Mouse (Mus musculus) layer of hippocampus, adult 9-11 months (tissue): ENCODE data around the gene Trappc6b.

ENCODE experiments used
- DNase-seq: peaks from one replicate; pipeline ENCODE4 v3.0.0; 2022

Trappc6b gene

DNA sequence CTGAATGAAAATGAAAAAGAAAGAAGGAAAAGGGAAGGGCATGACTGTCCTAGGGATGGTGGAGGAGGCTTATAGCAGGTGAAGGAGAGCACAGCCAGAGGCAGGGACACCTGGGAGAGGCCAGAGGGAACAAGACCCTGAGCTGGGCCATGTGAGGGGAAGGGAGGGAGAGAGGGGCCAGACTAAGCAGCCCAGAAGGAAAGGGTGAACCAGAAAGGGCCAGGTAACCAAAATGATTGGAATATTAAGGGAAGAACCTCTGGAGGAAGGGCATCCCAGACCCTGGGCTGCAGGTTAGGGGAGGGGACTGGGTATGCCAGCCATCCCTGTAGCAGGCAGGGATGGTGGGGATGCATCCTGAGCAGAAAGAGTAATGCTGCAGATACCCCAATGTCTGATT, 7.3 kb downstream of the Trappc6b start:
- DNase-seq, result no peak

- DNase-seq, result no peak
Measured at GRCm38 (mm10) chr12:59053166-59053565, 8.1 kb downstream of the Trappc6b start.

DNA sequence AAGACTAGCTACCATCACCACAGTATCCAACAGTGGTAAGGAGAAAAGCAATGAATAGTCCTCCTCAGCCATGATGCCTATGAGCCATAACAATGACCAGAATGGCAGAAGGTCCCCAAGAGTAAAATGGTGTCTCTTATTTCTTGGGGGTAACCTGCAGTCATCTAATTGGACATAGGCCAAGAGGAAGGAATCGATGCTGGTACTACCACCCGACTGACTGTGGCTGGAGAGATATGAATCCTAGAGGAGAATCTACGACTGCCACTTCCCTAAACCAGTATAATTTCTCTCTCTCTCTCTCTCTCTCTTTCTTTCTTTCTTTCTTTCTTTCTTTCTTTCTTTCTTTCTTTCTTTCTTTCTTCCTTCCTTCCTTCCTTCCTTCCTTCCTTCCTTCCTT, 8.8 kb downstream of the Trappc6b start:
- DNase-seq, result no peak

DNA sequence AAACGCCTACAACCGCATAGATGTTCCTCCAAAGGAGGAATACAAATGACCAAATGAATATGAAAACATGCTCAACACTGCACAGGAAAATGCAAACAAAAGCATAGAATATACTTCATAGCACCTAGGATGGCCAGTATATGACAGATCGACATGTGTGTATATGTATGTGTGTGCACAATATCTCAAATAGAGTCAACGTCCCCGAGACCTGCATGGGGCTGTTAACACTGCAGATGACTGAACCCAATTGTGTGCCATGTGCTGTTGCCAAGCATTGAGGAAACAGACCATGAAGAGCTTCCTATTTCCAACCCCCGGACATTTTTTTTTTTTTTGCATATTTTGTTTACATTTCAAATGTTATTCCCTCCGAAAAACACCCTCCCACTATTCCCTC, 20.4 kb downstream of the Trappc6b start:
- DNase-seq, result no peak

- DNase-seq, result no peak
Measured at GRCm38 (mm10) chr12:59039971-59040844, 21.1 kb downstream of the Trappc6b start.

DNA sequence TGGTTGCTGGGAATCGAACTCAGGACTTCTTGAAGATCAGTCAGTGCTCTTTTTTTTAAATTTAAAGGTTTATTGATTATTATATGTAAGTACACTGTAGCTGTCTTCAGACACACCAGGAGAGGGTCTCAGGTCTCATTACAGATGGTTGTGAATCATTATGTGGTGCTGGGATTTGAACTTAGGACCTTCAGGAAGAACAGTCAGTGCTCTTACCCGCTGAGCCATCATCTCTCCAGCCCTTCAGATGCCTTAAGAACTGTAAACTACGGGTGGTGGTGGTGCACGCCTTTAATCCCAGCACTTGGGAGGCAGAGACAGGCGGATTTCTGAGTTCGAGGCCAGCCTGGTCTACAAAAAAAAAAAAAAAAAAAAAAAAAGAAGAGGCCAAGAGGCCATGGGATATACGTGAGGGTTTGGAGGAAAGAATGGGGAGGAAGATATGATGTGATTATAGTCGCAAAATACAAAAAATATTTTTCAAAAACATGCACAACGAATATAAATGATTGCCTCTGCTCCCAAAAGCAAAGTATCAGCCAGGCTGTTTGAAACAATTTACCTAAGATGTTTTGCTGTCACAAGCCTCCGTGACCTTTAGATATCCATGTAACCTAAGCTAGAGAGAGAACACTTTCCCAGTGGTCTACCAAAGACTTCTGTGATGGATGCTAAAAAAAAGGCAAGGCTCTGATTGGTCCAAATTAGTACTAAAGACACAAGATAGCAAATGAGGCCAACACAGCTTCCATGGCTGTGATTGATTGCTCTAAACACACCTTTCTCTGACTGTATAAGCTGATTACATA, 21.9 kb downstream of the Trappc6b start:
- no peak for DNase-seq

- no peak for DNase-seq
Measured at GRCm38 (mm10) chr12:59032101-59032500, 29.2 kb downstream of the Trappc6b start.

DNA sequence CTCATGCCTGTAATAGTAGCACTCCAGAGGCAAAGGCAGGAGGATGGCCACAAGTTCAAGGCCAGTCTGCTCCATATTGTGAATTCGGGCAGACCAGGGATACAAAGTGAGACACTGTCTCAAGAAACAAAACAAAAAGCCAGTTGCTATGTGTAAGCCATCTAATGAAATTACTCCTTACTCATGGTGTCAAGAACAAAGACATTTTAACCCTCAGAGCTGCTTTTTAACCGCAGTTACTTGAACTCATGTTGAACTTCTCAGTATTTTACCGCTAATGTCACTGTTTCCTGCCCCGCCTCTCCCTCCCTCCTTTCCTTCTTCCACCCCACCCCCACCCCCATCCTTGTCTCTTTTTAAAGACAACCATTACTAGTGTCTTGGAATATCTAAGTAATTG, 40.0 kb downstream of the Trappc6b start:
- DNase-seq, result no peak

DNA sequence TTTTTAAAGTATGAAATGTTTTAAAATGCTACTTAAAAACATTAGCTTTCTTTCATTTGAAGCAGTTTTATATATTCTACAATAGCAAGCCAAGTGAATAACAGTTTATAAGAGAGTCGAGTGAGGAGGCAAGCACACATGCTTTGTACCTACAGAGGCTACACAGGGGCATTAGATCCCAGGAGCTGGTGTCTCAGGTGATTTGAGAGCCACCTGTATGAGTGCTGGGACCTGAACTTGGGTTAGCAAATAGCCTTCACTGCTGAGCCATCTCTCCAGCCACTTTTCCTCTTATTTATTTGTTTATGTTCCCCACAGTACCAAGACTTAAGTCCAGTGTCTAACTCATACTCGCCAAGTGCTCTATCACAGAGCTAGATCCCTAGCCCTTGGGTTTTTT, 41.4 kb downstream of the Trappc6b start:
- DNase-seq, result no peak

DNA sequence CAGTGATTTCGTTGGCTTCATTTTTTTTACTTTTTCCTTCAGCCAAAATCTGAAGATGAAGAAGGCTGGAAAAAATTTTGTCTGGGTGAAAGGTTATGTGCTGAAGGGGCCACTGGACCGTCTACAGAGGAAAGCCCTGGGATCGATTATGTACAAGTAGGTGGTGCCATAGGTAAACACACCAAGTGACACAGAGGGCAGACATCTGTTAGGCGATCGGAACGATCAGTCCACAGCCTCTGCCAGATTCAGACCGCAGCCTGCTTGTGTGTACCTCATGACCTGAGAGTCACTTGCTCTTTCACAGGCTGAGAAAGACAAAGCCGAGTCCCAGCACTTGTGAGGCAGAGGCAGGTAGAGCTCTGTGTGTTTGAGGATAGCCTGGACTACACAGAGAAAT, 43.3 kb downstream of the Trappc6b start:
- DNase-seq, result no peak

DNA sequence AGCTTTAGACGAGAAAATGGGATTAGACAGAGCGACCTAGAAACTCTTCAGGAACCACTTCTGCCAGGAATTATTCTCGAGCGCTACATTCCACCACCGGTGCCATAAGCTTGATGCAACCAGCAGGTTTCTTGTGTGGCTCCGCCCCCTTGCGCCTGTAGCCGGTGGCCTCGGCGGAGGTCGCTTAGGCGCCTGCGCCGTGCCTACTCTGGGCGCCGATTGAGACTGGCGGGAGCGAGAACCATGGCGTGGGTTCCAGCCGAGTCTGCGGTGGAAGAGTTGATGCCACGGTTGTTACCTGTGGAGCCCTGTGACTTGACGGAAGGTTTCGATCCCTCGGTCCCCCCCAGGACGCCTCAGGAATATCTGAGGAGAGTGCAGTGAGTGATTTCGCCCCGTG, 48.0 kb downstream of the Trappc6b start, which contains the start of gene Gemin2:
Gene Gemin2, plus strand, starts transcription at position 160 of the 400 bp plus-strand sequence.
- peak; percentile 93 for DNase-seq

DNA sequence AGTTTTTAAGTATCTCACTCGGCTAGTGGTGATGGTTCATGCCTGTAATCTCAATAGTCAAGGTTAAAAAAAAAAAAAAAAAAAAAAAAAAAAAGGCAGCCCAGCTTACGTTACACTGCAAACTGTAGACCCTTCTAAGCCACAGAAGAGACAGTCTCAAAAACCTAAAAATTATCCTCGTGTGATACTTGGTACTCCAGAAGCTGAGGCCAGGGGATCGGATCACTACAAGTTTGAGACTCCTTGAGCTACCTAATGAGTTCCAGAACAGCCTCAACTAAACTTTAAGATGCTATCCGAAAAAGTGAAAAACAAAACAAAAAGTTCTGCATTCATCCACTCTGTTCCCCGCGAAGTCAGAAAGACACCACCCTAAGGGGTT, 48.6 kb downstream of the Trappc6b start:
- DNase-seq, result no peak

DNA sequence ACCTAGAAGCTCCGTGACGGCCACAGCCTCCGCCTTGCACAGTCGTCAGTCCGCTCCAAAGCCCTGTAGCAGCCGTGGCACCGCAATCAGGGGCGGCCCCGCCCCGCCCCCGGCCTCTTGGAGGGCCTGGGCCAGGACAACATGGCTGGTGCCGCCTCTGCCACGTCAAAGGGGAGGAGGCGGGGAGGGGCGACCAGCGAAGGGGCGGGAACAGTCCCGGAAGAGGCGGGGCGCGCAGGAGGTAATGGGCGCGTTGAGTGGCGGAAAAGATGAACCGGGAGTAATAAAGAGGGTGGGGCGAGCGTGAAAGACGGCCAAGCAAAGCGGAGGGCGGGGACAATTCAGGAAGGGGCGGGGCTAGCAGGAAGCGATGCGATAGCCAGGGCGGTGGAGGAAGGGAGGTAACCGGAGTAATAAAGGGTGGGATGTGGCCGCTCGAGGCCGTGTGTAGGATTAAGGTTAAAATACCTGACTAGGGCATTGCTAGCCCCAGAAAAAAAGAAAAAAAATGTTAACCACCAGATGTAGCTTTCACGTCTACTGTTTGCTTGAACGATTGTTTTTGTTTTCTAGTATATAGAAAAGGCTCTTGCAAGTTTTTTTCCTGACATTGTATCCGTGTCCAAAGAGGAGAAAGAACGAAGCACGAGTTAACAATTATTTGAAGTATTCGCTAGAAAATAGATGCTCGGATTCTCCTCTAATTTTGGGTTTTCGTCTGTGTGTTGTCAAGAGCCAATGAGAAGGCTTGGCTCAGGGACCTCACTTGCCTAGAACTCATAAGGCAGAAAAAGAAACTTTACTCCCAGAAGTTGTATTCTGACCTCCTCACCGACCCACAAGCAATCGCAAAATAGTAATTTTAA, 49.2 kb downstream of the Trappc6b start, which contains the start of gene Sec23a:
Gene Sec23a, minus strand, starts transcription at position 174 of the 866 bp plus-strand sequence.
- peak; percentile 99 for DNase-seq

DNA sequence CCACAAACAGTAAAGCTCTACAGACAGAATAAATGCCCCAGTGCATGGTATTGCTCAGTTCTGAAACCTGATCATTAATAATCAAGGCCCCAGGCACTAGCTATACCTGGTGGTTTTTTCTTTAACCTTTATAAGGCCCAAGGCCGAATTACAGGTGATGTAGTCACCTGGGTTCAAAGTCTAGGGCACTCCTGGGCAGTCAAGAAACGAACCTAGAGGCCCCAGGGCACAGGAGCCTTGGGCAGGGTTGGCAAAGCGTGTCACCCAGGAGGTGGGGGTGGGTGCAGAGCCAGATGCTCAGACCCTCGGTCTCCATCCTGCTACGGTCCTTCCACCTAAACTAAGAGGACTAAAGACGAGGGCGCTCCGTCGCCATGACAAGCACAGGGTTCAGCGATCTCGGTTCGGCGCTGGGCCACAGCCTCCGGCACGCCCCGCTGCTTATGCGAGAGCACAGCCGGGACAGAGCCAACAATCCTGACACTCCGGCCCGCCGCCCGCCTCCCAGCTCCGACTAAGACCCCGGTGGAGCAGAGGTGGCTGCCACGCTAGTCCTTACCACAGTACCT, 49.9 kb downstream of the Trappc6b start:
- no peak for DNase-seq

DNA sequence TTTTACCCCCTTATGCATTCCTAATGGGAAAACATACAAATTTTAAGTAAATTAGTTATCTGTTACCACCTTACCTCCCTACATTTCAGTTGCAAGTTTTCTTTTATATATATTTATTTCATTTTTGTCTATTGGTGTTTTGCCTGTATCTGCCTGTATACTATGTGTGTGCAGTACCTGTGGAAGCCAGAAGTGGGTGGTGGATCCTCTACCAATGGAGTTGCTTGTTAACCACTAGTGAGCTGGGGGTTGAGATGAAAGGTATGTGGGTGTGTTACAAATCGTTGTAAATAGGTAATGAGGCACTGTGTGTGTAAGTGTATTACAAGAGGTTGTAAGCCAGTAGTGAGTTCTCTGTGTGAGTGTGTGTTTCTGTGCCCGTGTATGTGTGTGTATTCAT, 50.8 kb downstream of the Trappc6b start:
- no peak for DNase-seq
